Mouse (Mus musculus) heart, adult 2 months (tissue): ENCODE data around the gene Atp2a3.

Source experiments
- CTCF ChIP-seq: fragments of 200-600 bp; IDR thresholded peaks from 2 replicates; pipeline ENCODE4 v1.8.1; 2022; ENCODE audit warnings: antibody characterized with exemption, mild to moderate bottlenecking, moderate library complexity
- POLR2A ChIP-seq: fragments of 200-500 bp; IDR thresholded peaks from 2 replicates; pipeline ENCODE4 v1.6.1; 2011; ENCODE audit warnings: mild to moderate bottlenecking, low read depth, low read length, control low read depth; ENCODE audit not compliant: insufficient read depth

GRCm38 (mm10) chr11:72982516-72982915, 21.5 kb downstream of the Atp2a3 start:
- TF ChIP-seq CTCF (no peak), POLR2A (no peak)
